Mouse (Mus musculus): ENCODE results near the gene Syt1.

Gene Syt1

GRCm38 (mm10) chr10:108568136-108568535 lies 442.6 kb downstream of the Syt1 start:
- no peak for DNase-seq

GRCm38 (mm10) chr10:108567456-108567855 lies 443.3 kb downstream of the Syt1 start:
- no peak for DNase-seq

- DNase-seq = no peak
These were observed 451.2 kb downstream of the Syt1 start for GRCm38 (mm10) chr10:108559607-108559908.

- peak; percentile 60 for DNase-seq
These were observed 451.8 kb downstream of the Syt1 start for GRCm38 (mm10) chr10:108558812-108559606.

- DNase-seq = no peak
These were observed 458.2 kb downstream of the Syt1 start for GRCm38 (mm10) chr10:108552544-108552943.

GRCm38 (mm10) chr10:108545715-108546114 lies 465.1 kb downstream of the Syt1 start:
- no peak for DNase-seq

- DNase-seq = no peak
These were observed 469.2 kb downstream of the Syt1 start for GRCm38 (mm10) chr10:108541555-108541954.

GRCm38 (mm10) chr10:108538546-108538945 lies 472.2 kb downstream of the Syt1 start:
- no peak for DNase-seq

GRCm38 (mm10) chr10:108537641-108538040 lies 473.1 kb downstream of the Syt1 start:
- DNase-seq = no peak

GRCm38 (mm10) chr10:108535922-108536321 lies 474.9 kb downstream of the Syt1 start:
- DNase-seq = no peak

GRCm38 (mm10) chr10:108534112-108534511 lies 476.7 kb downstream of the Syt1 start:
- DNase-seq = no peak

- DNase-seq = no peak
These were observed 477.9 kb downstream of the Syt1 start for GRCm38 (mm10) chr10:108532916-108533315.

- DNase-seq = no peak
These were observed 478.5 kb downstream of the Syt1 start for GRCm38 (mm10) chr10:108532283-108532682.

- DNase-seq = no peak
These were observed 479.1 kb downstream of the Syt1 start for GRCm38 (mm10) chr10:108531641-108532040.

- DNase-seq = no peak
These were observed 479.7 kb downstream of the Syt1 start for GRCm38 (mm10) chr10:108531111-108531510.

- DNase-seq = peak; percentile 46
These were observed 482.4 kb downstream of the Syt1 start for GRCm38 (mm10) chr10:108528338-108528737.

- no peak for DNase-seq
These were observed 485.3 kb downstream of the Syt1 start for GRCm38 (mm10) chr10:108525506-108525905.

- DNase-seq = no peak
These were observed 486.3 kb downstream of the Syt1 start for GRCm38 (mm10) chr10:108524306-108525029.

- no peak for DNase-seq
These were observed 491.6 kb downstream of the Syt1 start for GRCm38 (mm10) chr10:108519156-108519555.

GRCm38 (mm10) chr10:108517076-108517475 lies 493.7 kb downstream of the Syt1 start:
- DNase-seq = no peak

GRCm38 (mm10) chr10:108514671-108515070 lies 496.1 kb downstream of the Syt1 start:
- no peak for DNase-seq

- no peak for DNase-seq
These were observed 501.2 kb downstream of the Syt1 start for GRCm38 (mm10) chr10:108509579-108509978.

GRCm38 (mm10) chr10:108506917-108507316 lies 503.9 kb downstream of the Syt1 start:
- no peak for DNase-seq

GRCm38 (mm10) chr10:108504925-108505324 lies 505.9 kb downstream of the Syt1 start:
- DNase-seq = no peak
